Mouse (Mus musculus): ENCODE data around the gene Ptges3l.

GRCm38 (mm10) chr11:101469155-101469554 is 44.0 kb upstream of the Ptges3l start:
- no peak for TF ChIP-seq CTCF (IDR thresholded peaks at IDR 0.05; ENCODE audit: low read depth, low read length)
- TF ChIP-seq GATA1 (IDR thresholded peaks at IDR 0.05; ENCODE audit: borderline replicate concordance, low read length), result no peak
- TF ChIP-seq GATA2 (IDR thresholded peaks at IDR 0.05; ENCODE audit: borderline replicate concordance, low read depth, low read length), result no peak
- TF ChIP-seq POLR2AphosphoS5 (IDR thresholded peaks at IDR 0.05; ENCODE audit: insufficient replicate concordance, low read depth, low read length), result no peak
- TF ChIP-seq TAL1 (conservative IDR thresholded peaks at IDR 0.05; ENCODE audit: low read depth, low read length), result no peak

Measured in G1E (cell line).